Mouse (Mus musculus) embryonic facial prominence, embryonic 14.5 days (tissue): ENCODE results near the gene Arid5b. TPM values are rescaled to one million over a fixed set of nuclear protein-coding genes. Genes with fewer than 3 reads are reported as not detected.
"Not testable (repeated sequence)": the region's sequence is repeated elsewhere in the genome, so short reads cannot be mapped to it uniquely, and the experiment has no call there.

Experiments used
- ATAC-seq: fragments of 200-750 bp; cut with Nextera tagmentation; 2 replicates; pipeline ENCODE4 v1.8.0; 2017; ENCODE audit warnings: low read depth, moderate number of reproducible peaks, moderate TSS enrichment
- DNase-seq: peaks from one replicate; pipeline ENCODE4 v3.0.0-alpha.2; 2015; ENCODE audit warnings: low spot score
- H3K27ac ChIP-seq: fragments of 300-500 bp; sonication (generic); replicated peaks from 2 replicates; pipeline ENCODE4 v1.5.1; 2014; ENCODE audit warnings: low read depth, mild to moderate bottlenecking, low read length, moderate library complexity
- H3K27me3 ChIP-seq: fragments of 300-500 bp; sonication (generic); replicated peaks from 2 replicates; pipeline ENCODE4 v1.6.1; 2014; ENCODE audit warnings: low read length; ENCODE audit not compliant: control insufficient read depth, insufficient read depth
- H3K36me3 ChIP-seq: fragments of 300-500 bp; sonication (generic); 2 replicates; pipeline ENCODE4 v1.6.1; 2014; ENCODE audit warnings: low read length, mixed read lengths; ENCODE audit not compliant: control insufficient read depth, insufficient read depth
- H3K4me1 ChIP-seq: fragments of 300-500 bp; sonication (generic); 2 replicates; pipeline ENCODE4 v1.6.1; 2014; ENCODE audit warnings: antibody characterized with exemption, low read length; ENCODE audit not compliant: control insufficient read depth, insufficient read depth
- H3K4me2 ChIP-seq: fragments of 300-500 bp; sonication (generic); 2 replicates; pipeline ENCODE4 v1.6.1; 2014; ENCODE audit warnings: low read depth, mild to moderate bottlenecking, low read length, moderate library complexity, mixed read lengths
- H3K4me3 ChIP-seq: fragments of 300-500 bp; sonication (generic); 2 replicates; pipeline ENCODE4 v1.5.1; 2014; ENCODE audit warnings: low read depth, mild to moderate bottlenecking, low read length
- H3K9ac ChIP-seq: fragments of 300-500 bp; sonication (generic); 2 replicates; pipeline ENCODE4 v1.6.1; 2014; ENCODE audit warnings: low read depth, mild to moderate bottlenecking, low read length, moderate library complexity, mixed read lengths
- H3K9me3 ChIP-seq: fragments of 300-500 bp; sonication (generic); 2 replicates; pipeline ENCODE4 v1.6.1; 2016; ENCODE audit warnings: low read length; ENCODE audit not compliant: control insufficient read depth
- WGBS: fragments of 180-500 bp; shearing (Covaris S2); extraction: QIAGEN DNeasy Blood & Tissue Kit; methylation state at CpG from one replicate; pipeline ENCODE4 v1.1.7; 2014; 5-methylcytosine and 5-hydroxymethylcytosine counted together
- polyA plus RNA-seq: library from polyadenylated mRNA; unstranded; fragments of >200 nt; fragmentation: Nextera tagmentation; extraction: Ambion mirVana; gene quantifications from 2 replicates; pipeline ENCODE4 v1.2.1, GENCODE M21; 2014

Gene Arid5b
- polyA plus RNA-seq, 1 experiment from 2014 or later: 34.4 TPM

DNA sequence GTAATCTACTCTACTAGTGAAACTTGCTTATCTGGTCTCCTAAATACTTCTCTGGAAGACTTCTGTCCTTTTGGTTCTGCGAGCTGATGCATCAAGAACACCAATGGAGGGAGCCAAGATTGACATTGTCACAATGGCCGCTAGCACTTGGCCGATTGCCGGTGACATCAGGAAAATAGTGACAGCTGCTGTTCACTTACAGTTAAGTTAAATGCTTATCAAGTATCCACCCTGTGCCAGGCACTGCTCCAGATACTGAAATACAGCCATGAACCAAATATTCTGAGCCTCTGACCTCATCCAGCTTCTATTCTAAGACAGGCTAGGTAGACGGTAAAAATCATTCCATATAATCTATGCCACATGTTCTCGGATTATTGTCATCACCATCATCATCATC is 176.0 kb downstream of the Arid5b start:
- Histone ChIP-seq H3K4me2 (no peak overlapping the region), H3K4me1 (peaks cover 42% of the 10 kb centered on the region)
- ATAC-seq: no peak

GRCm38 (mm10) chr10:68101251-68101650 is 177.3 kb downstream of the Arid5b start:
- no peak for ATAC-seq
- H3K9ac ChIP-seq: no peak overlapping the region
- peaks cover 34% of the 10 kb centered on the region for H3K4me1 ChIP-seq
- 67% methylated on average over 4 of the region's 4 CpGs for WGBS
- no peaks in the 10 kb centered on the region for H3K27me3 ChIP-seq
- no peak for DNase-seq
- no peak overlapping the region for H3K4me3 ChIP-seq
- peaks cover 48% of the 10 kb centered on the region for H3K36me3 ChIP-seq
- no peaks in the 10 kb centered on the region for H3K9me3 ChIP-seq
- no peak overlapping the region for H3K4me2 ChIP-seq
- no peak overlapping the region for H3K27ac ChIP-seq

More for the DNA sequence above, 176.0 kb downstream of the Arid5b start:
- peaks cover 35% of the 10 kb centered on the region for H3K36me3 ChIP-seq
- H3K9ac ChIP-seq: no peak overlapping the region
- WGBS: 87% methylated on average over 6 of the region's 6 CpGs
- no peaks in the 10 kb centered on the region for H3K27me3 ChIP-seq
- H3K27ac ChIP-seq: no peak overlapping the region; the same call in 1 of the 2 replicates
- DNase-seq: no peak
- no peak overlapping the region for H3K4me3 ChIP-seq
- no peaks in the 10 kb centered on the region for H3K9me3 ChIP-seq

DNA sequence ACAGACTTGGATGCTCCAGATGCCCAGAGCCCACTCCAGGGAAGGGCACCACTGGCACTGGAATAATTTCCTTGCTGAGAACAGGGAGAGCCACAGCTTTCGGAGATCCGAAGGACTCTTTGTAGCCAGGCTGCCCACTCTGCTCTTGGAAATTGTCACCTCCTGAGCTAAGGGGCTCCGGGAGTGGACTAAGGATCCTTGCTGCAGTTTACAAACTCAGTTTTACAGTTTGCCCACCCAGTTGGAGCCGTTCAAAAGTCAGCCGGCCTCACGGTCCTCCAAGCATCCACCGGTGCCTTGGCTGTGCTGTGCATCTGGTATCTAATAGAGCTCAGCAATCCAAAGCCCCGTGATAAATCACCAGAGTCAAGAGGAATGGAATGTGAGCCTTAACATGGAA is 178.0 kb downstream of the Arid5b start:
- no peak overlapping the region for H3K4me2 ChIP-seq
- DNase-seq (no peak), ATAC-seq (no peak)
- H3K9me3 ChIP-seq: no peaks in the 10 kb centered on the region
- H3K9ac ChIP-seq: no peak overlapping the region
- no peaks in the 10 kb centered on the region for H3K27me3 ChIP-seq
- H3K4me1 ChIP-seq: peaks cover 28% of the 10 kb centered on the region
- H3K36me3 ChIP-seq: peaks cover 56% of the 10 kb centered on the region
- H3K27ac ChIP-seq: no peak overlapping the region
- H3K4me3 ChIP-seq: no peak overlapping the region
- 72% methylated on average over 8 of the region's 8 CpGs for WGBS

DNA sequence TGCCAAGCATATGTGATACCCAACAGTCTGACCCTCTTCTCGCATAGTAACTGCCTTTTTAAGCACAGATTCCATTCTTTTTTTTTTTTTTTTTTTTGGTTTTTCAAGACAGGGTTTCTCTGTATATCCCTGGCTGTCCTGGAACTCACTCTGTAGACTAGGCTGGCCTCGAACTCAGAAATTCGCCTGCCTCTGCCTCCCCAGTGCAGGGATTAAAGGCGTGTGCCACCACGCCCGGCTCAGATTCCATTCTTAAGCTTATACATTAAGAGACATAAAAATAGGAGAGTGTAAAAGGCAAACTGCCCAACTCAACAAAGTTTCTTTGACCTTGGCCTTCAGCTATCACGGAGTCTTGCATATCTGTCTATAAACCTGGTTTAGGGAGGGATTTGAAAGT is 178.7 kb downstream of the Arid5b start:
- Histone ChIP-seq H3K4me1 (peaks cover 21% of the 10 kb centered on the region), H3K36me3 (peaks cover 63% of the 10 kb centered on the region)
- not testable (repeated sequence) for H3K27me3 ChIP-seq, ATAC-seq, DNase-seq, H3K9ac ChIP-seq, H3K4me3 ChIP-seq, H3K9me3 ChIP-seq, H3K27ac ChIP-seq, H3K4me2 ChIP-seq
- WGBS: 90% methylated on average over 7 of the region's 7 CpGs

- Histone ChIP-seq H3K4me1 (peaks cover 6% of the 10 kb centered on the region; the same call in 1 of the 2 replicates), H3K4me2 (no peak overlapping the region), H3K36me3 (peaks cover 79% of the 10 kb centered on the region), H3K9ac (no peak overlapping the region), H3K4me3 (no peak overlapping the region), H3K27ac (no peak overlapping the region), H3K9me3 (no peaks in the 10 kb centered on the region), H3K27me3 (no peaks in the 10 kb centered on the region)
- WGBS: 89% methylated on average over 19 of the region's 19 CpGs
- no peak for DNase-seq
- ATAC-seq: no peak
Observed at GRCm38 (mm10) chr10:68097821-68098675, 180.5 kb downstream of the Arid5b start.

- H3K27me3 ChIP-seq: no peaks in the 10 kb centered on the region
- H3K4me3 ChIP-seq: no peak overlapping the region
- ATAC-seq (no peak), DNase-seq (no peak)
- no peak overlapping the region for H3K4me2 ChIP-seq
- peaks cover 73% of the 10 kb centered on the region for H3K36me3 ChIP-seq
- no peaks in the 10 kb centered on the region for H3K9me3 ChIP-seq
- no peaks in the 10 kb centered on the region for H3K4me1 ChIP-seq
- H3K27ac ChIP-seq: no peak overlapping the region
- no peak overlapping the region for H3K9ac ChIP-seq
- WGBS: 92% methylated on average over 12 of the region's 12 CpGs
Observed at GRCm38 (mm10) chr10:68096395-68096794, 182.1 kb downstream of the Arid5b start.

GRCm38 (mm10) chr10:68095136-68095535 is 183.4 kb downstream of the Arid5b start:
- Histone ChIP-seq H3K36me3 (peaks cover 60% of the 10 kb centered on the region), H3K4me1 (no peaks in the 10 kb centered on the region), H3K27me3 (no peaks in the 10 kb centered on the region), H3K4me2 (no peak overlapping the region), H3K9ac (no peak overlapping the region), H3K9me3 (no peaks in the 10 kb centered on the region), H3K4me3 (no peak overlapping the region), H3K27ac (no peak overlapping the region)
- no peak for ATAC-seq
- DNase-seq: no peak
- 87% methylated on average over 2 of the region's 2 CpGs for WGBS

GRCm38 (mm10) chr10:68093496-68093895 is 185.0 kb downstream of the Arid5b start:
- no peak for DNase-seq
- Histone ChIP-seq H3K4me1 (no peaks in the 10 kb centered on the region), H3K4me2 (no peak overlapping the region), H3K27me3 (no peaks in the 10 kb centered on the region), H3K36me3 (peaks cover 54% of the 10 kb centered on the region), H3K9me3 (no peaks in the 10 kb centered on the region), H3K9ac (no peak overlapping the region), H3K27ac (no peak overlapping the region), H3K4me3 (no peak overlapping the region)
- 83% methylated on average over 3 of the region's 3 CpGs for WGBS
- ATAC-seq: no peak

GRCm38 (mm10) chr10:68091840-68092239 is 186.7 kb downstream of the Arid5b start:
- ATAC-seq (no peak), DNase-seq (no peak)
- peaks cover 38% of the 10 kb centered on the region for H3K36me3 ChIP-seq
- H3K4me3 ChIP-seq: no peak overlapping the region
- H3K9me3 ChIP-seq: no peaks in the 10 kb centered on the region
- no peak overlapping the region for H3K9ac ChIP-seq
- no peaks in the 10 kb centered on the region for H3K27me3 ChIP-seq
- 71% methylated on average over 4 of the region's 4 CpGs for WGBS
- H3K4me2 ChIP-seq: no peak overlapping the region
- no peak overlapping the region for H3K27ac ChIP-seq
- no peaks in the 10 kb centered on the region for H3K4me1 ChIP-seq
